Mouse (Mus musculus) embryonic facial prominence, embryonic 12.5 days (tissue): ENCODE measurements around the gene Asphd2. TPM values are rescaled to one million over a fixed set of nuclear protein-coding genes. Genes with fewer than 3 reads are reported as not detected.

Source experiments
- ATAC-seq: fragments of 200-750 bp; cut with Nextera tagmentation; 2 replicates; pipeline ENCODE4 v1.8.0; 2017; ENCODE audit not compliant: insufficient number of reproducible peaks, insufficient read depth, low FRiP score, low TSS enrichment
- H3K27ac ChIP-seq: fragments of 300-500 bp; sonication (generic); 2 replicates; pipeline ENCODE4 v1.5.1; 2016; ENCODE audit warnings: mild to moderate bottlenecking
- H3K27me3 ChIP-seq: fragments of 300-500 bp; sonication (generic); 2 replicates; pipeline ENCODE4 v1.6.1; 2016; ENCODE audit warnings: mild to moderate bottlenecking, moderate library complexity
- H3K36me3 ChIP-seq: fragments of 300-500 bp; sonication (generic); 2 replicates; pipeline ENCODE4 v1.6.1; 2016; ENCODE audit warnings: mild to moderate bottlenecking
- H3K4me1 ChIP-seq: fragments of 300-500 bp; sonication (generic); 2 replicates; pipeline ENCODE4 v1.6.1; 2016
- H3K4me2 ChIP-seq: fragments of 300-500 bp; sonication (generic); replicated peaks from 2 replicates; pipeline ENCODE4 v1.6.1; 2016; ENCODE audit warnings: mild to moderate bottlenecking, moderate library complexity
- H3K4me3 ChIP-seq: fragments of 300-500 bp; sonication (generic); 2 replicates; pipeline ENCODE4 v1.5.1; 2016; ENCODE audit warnings: mild to moderate bottlenecking
- H3K9ac ChIP-seq: fragments of 300-500 bp; sonication (generic); 2 replicates; pipeline ENCODE4 v1.6.1; 2016; ENCODE audit warnings: mild to moderate bottlenecking, moderate library complexity
- H3K9me3 ChIP-seq: fragments of 300-500 bp; sonication (generic); 2 replicates; pipeline ENCODE4 v1.6.1; 2016; ENCODE audit warnings: mild to moderate bottlenecking, moderate library complexity
- WGBS: fragments of 180-500 bp; shearing (Covaris S2); methylation state at CpG from one replicate; pipeline ENCODE4 v1.1.7; 2016; 5-methylcytosine and 5-hydroxymethylcytosine counted together
- polyA plus RNA-seq: library from polyadenylated mRNA; unstranded; fragments of >200 nt; fragmentation: Nextera tagmentation; extraction: Ambion mirVana; gene quantifications from 2 replicates; pipeline ENCODE4 v1.2.1, GENCODE M21; 2016

Gene Asphd2
- polyA plus RNA-seq, 1 experiment from 2014 or later: 32.7 TPM

DNA sequence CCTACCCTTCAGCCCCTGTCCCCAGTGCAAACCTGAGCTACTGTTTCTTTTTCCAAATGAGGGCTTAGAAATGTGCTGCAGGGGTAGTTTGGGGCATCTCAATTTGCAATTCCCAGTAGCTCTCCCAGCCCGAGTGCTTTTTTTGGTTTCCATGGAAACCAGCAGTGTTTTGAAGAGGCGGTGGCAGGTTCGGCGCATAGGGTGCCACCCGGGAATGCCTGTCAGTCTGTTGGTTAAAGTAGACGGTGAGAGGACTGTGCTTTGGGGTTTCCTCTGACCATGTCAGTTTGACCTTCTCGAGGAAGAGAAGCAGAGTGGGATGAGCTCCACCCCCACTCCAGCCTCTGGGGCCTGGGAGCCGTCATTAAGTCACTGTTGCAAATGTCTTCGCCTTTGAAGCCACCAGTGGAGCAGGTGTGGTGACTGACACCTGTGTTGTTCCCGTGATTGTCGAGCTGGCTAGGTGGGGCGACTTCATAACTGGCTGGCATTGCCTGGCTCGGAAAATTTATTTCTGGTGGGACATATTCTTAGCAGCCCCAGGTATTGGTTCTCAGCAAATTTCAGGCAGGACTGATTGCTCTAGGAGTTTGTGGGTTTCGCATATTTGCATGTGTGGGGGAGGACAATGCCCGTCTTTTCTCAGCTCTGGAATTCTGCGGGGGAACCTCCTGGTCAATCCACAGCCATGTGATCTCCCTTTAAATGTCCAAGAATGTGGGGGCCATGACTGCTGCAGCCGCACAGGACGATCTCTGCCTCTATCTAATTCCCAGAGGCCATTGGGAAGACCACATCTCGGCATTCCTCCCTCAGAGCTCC is 17.1 kb upstream of the Asphd2 start:
- Histone ChIP-seq H3K4me1 (peaks cover 22% of the 10 kb centered on the region), H3K9ac (no peak overlapping the region), H3K4me3 (no peak overlapping the region), H3K27me3 (peaks cover 3% of the 10 kb centered on the region; the same call in 1 of the 2 replicates), H3K36me3 (no peaks in the 10 kb centered on the region), H3K9me3 (no peaks in the 10 kb centered on the region), H3K27ac (0 out of 2 replicates have a peak overlapping the region, but pooled peaks have one; percentile 63), H3K4me2 (peak overlapping the region; percentile 33)
- ATAC-seq: no peak
- WGBS: 11% methylated on average over 19 of the region's 19 CpGs

DNA sequence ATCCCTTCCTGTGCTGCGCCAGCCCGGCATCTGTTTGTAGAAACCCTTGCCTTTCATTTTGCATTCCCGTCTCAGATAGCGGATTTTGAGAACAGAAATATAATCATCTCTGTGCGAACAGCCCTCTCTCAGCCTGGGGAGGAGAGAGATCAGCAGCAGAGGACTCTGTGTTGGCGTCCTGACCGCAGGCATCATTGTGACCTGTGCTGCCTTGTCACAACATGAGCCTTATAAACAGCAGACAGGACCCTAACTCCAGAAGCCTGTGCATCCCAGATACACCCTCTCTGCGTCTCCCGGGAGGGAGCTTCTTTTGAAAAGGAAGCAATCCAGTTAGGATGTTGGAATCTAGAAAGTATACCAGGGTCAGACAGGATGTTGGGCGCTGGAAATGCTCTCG is 16.4 kb upstream of the Asphd2 start:
- no peak overlapping the region for H3K4me3 ChIP-seq
- peak overlapping the region; percentile 63; the same call in 1 of the 2 replicates for H3K27ac ChIP-seq
- no peak for ATAC-seq
- no peaks in the 10 kb centered on the region for H3K36me3 ChIP-seq
- H3K4me1 ChIP-seq: peaks cover 22% of the 10 kb centered on the region
- H3K4me2 ChIP-seq: peak overlapping the region; percentile 33
- 25% methylated on average over 11 of the region's 11 CpGs for WGBS
- no peaks in the 10 kb centered on the region for H3K9me3 ChIP-seq
- H3K9ac ChIP-seq: no peak overlapping the region
- peaks cover 3% of the 10 kb centered on the region; the same call in 1 of the 2 replicates for H3K27me3 ChIP-seq

DNA sequence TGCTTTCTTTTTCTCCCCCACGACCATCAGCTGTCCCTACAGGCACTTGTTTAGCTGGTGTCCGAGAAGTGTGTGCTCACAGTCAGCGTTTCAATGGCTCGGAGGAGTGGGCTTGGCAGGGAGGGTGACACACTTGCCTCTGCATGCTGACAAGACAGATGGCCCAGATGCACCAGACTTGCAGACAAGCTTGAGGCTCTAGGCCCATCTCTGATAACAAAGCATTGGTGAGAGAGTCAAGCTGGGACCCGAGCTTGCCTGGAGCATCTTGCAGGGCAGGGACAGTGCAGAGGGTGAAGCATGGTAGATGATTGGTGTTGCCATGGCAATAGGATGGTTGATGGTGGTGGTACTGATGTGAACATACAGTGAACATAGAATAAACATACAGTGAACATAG is 14.6 kb upstream of the Asphd2 start:
- no peaks in the 10 kb centered on the region for H3K9me3 ChIP-seq
- H3K27ac ChIP-seq: no peak overlapping the region
- 73% methylated on average over 5 of the region's 5 CpGs for WGBS
- H3K27me3 ChIP-seq: peaks cover 3% of the 10 kb centered on the region; the same call in 1 of the 2 replicates
- no peak overlapping the region for H3K4me3 ChIP-seq
- no peak overlapping the region for H3K9ac ChIP-seq
- H3K4me1 ChIP-seq: peaks cover 18% of the 10 kb centered on the region
- H3K4me2 ChIP-seq: no peak overlapping the region
- no peaks in the 10 kb centered on the region for H3K36me3 ChIP-seq
- no peak for ATAC-seq

DNA sequence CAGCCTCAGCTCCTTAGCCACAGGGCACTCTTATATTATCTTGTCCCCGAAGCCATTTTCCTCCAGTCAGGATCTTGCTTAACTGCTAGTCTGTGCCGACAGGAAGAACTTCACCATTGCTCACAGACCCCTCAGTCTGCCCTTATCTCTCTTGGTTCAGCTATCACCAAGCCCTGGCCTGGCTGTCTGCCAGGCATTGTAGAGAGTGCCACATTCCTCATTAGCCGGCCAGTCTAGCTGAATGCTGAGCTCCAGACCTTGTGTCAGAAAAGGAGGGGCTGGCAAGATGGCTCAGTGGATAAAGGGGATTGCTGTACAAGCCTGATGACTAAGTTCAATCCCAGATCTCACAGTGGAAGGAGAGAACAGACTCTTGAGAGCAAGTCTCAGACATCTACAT is 11.4 kb upstream of the Asphd2 start:
- Histone ChIP-seq H3K27me3 (peaks cover 3% of the 10 kb centered on the region; the same call in 1 of the 2 replicates), H3K4me2 (no peak overlapping the region), H3K9me3 (no peaks in the 10 kb centered on the region), H3K36me3 (no peaks in the 10 kb centered on the region), H3K27ac (no peak overlapping the region), H3K9ac (no peak overlapping the region), H3K4me1 (peaks cover 5% of the 10 kb centered on the region), H3K4me3 (no peak overlapping the region)
- WGBS: 71% methylated on average over 3 of the region's 3 CpGs
- ATAC-seq: no peak

DNA sequence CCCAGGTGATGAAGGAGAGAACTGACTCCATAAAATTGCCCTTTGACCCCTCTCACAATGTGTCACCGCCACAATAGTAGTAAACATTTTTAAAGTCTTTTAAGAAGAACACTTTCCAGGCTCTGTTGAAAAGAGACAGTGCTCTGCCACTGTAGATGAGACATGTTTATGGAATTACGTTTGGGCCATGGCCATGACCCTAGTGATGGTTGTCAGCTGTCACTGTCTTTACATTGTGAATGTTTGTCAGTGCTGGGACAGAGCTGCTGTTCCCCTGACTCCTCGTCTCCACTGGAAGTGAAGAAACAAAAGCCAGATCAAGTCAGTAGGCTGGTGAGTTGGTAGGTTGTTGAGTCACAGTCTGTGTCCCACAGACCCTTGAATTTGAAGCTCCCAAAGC is 7.8 kb upstream of the Asphd2 start:
- H3K27me3 ChIP-seq: 0 out of 2 replicates have a peak, but pooled peaks cover 6% of the 10 kb centered on the region
- WGBS: 68% methylated on average over 3 of the region's 3 CpGs
- H3K4me3 ChIP-seq: no peak overlapping the region
- no peak overlapping the region for H3K9ac ChIP-seq
- H3K9me3 ChIP-seq: no peaks in the 10 kb centered on the region
- H3K36me3 ChIP-seq: no peaks in the 10 kb centered on the region
- no peaks in the 10 kb centered on the region for H3K4me1 ChIP-seq
- no peak overlapping the region for H3K4me2 ChIP-seq
- ATAC-seq: no peak
- H3K27ac ChIP-seq: no peak overlapping the region

DNA sequence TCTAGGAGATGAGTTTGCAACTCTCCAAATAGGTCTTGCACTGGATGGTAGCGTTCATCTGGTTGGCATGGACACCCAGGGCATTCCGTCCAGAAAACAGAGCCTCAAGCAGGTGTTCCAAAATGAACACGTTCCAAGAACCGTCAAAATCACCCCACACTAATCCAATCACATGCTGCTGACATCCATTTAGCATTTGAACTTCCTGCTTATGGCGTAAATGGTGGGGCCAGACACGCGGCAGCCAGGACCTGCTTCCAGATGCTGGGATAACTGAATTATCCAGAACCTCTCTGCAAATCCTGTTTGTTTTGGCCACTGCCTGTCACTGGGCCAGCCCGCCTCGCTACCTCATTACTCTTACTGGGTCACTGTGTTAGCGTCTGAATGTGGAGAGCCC is 4.6 kb upstream of the Asphd2 start:
- Histone ChIP-seq H3K27me3 (0 out of 2 replicates have a peak, but pooled peaks cover 6% of the 10 kb centered on the region), H3K9me3 (no peaks in the 10 kb centered on the region), H3K4me3 (no peak overlapping the region), H3K9ac (no peak overlapping the region), H3K36me3 (no peaks in the 10 kb centered on the region), H3K4me2 (no peak overlapping the region), H3K4me1 (peaks cover 11% of the 10 kb centered on the region), H3K27ac (no peak overlapping the region)
- no peak for ATAC-seq
- WGBS: 55% methylated on average over 10 of the region's 10 CpGs

DNA sequence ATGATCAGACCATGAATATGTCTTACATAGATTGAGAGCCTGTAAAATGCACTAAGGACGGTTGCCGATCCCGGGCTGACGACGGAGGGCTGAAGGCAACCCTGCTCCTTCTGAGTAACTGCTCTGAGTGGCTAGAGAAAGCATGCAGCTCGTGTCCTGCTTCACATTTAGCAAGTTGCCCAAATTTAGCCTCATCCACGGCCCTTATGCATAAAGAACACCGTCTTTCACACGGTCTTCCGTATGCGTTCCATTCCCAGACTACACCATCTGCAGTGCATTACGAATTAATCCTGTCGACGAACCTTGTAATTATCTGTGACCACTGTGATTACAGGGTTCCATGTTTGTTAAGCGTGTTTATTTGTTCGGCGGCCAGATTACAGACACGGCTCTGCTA is 1.4 kb upstream of the Asphd2 start:
- Histone ChIP-seq H3K4me1 (peaks cover 20% of the 10 kb centered on the region), H3K9me3 (no peaks in the 10 kb centered on the region), H3K4me2 (peak overlapping the region; percentile 87; the same call in 1 of the 2 replicates), H3K4me3 (no peak overlapping the region), H3K27me3 (peaks cover 38% of the 10 kb centered on the region), H3K27ac (peak overlapping the region; percentile 69), H3K36me3 (peaks cover 10% of the 10 kb centered on the region), H3K9ac (no peak overlapping the region)
- WGBS: 42% methylated on average over 18 of the region's 18 CpGs
- no peak for ATAC-seq

DNA sequence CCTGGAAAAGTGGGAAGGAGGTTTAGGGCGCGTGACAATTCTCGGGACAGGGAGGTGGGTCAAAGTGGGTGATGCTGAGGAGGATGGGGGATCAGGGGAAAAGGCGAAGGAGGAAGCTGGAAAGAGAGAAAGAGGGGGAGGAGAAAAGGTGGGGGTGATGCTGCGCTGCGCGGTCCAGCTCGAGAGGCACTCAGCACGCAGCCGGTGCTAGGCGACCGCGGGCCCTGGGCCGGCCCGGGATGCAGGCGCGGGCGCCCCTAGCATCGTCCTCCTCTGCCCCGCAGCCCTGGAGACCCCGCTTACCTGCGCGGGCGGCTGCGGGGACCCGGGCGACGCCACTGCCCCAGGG is 277 bp downstream of the Asphd2 start:
- Histone ChIP-seq H3K27me3 (peaks cover 41% of the 10 kb centered on the region), H3K9me3 (no peaks in the 10 kb centered on the region), H3K4me1 (peaks cover 20% of the 10 kb centered on the region), H3K36me3 (peaks cover 15% of the 10 kb centered on the region), H3K27ac (peak overlapping the region; percentile 69; the same call in 1 of the 2 replicates), H3K4me2 (peak overlapping the region; percentile 87), H3K9ac (peak overlapping the region; percentile 69), H3K4me3 (peak overlapping the region; percentile 56)
- ATAC-seq: peak; percentile 85
- WGBS: 1% methylated on average over 27 of the region's 28 CpGs

DNA sequence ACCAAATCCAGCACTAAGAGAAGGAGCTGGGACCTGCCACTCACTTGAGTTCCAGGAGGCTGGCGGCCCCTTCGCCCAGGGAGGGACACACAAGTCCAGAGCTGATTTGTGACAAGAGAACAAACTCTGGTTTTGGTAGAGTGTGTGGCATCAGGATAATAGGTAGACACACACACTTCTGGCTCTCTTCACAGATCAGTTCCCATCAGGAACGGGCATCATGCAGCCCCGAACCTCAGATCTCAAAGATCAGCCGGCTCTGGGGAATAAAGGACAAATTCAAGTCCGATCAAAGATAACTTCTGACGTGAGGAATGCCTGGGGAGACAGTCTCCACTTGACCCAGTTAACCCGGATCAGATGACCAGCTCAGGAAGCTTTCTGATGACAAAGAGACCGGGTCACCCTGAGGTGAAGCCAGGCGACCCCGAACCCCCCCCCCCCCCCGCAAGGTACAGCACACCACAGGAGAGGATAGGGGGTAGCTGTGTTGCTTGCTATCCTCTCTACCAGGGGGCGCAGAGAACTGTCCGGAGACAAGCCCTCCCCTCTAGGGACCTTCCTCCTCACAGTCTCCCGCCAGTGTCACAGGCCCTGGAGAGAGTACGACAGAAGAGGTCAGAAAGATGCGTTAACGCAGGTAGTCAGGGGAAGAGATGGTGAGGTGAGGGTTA is 788 bp downstream of the Asphd2 start:
- Histone ChIP-seq H3K27ac (no peak overlapping the region), H3K9me3 (no peaks in the 10 kb centered on the region), H3K9ac (peak overlapping the region; percentile 69), H3K27me3 (peaks cover 41% of the 10 kb centered on the region), H3K4me3 (peak overlapping the region; percentile 56), H3K4me1 (peaks cover 20% of the 10 kb centered on the region), H3K4me2 (peak overlapping the region; percentile 87), H3K36me3 (peaks cover 19% of the 10 kb centered on the region)
- WGBS: 8% methylated on average over 18 of the region's 18 CpGs
- ATAC-seq: no peak; the same call in 1 of the 2 replicates

DNA sequence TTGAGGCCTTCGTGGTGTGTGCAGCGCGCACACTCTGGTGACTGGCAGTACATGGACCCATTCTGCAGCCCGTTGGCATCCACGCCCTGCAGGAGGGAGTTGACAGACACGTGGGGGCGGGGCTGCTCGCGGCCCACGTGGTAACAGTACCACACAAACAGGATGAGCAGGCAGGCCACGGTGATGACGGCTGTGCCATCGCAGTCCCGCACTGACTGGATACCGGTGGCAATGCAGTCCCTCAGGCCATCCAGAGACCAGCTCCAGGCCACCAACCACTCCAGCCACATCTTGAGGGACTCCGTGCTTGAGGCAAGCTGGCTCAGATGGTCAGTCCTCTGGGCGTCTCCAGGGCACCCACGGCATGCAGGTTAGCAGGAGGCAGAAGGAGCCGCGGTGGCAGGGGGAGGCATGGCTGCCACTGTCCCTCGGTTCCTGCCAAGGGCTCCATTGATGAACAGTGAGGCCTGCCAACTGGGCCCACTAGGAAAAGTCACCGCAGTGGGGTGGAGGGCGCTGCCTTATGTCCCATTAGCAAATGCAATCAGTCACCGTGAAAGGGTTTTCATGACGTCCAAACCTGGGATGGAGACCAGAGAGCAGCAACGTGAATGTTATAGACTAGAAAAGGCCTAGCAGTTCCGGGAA is 2.9 kb downstream of the Asphd2 start:
- Histone ChIP-seq H3K27ac (no peak overlapping the region), H3K9ac (no peak overlapping the region), H3K4me1 (peaks cover 20% of the 10 kb centered on the region), H3K27me3 (peaks cover 35% of the 10 kb centered on the region), H3K9me3 (no peaks in the 10 kb centered on the region), H3K36me3 (peaks cover 25% of the 10 kb centered on the region), H3K4me3 (no peak overlapping the region), H3K4me2 (no peak overlapping the region)
- no peak for ATAC-seq
- 66% methylated on average over 27 of the region's 27 CpGs for WGBS

DNA sequence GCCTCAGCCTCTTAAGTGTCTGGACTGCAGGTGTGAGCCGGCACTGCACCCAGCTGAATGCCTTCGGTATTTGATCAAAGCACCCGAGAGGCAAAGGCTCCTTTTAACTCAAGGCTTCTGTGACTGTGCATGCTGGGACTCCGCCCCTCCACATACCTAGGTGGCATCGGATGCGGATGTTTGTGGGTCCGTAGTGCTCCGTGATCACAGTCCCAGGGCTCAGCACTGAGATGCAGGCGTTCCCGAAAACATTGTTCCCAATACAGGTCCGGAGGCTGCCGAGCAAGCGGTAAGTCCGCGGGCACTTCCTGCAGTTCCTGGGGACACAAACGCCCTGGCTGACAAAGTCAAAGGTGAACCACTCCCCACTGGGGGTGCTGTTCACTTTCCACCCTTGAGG is 3.7 kb downstream of the Asphd2 start:
- no peak for ATAC-seq
- Histone ChIP-seq H3K36me3 (peaks cover 33% of the 10 kb centered on the region), H3K4me2 (no peak overlapping the region), H3K27ac (no peak overlapping the region), H3K4me3 (no peak overlapping the region), H3K4me1 (peaks cover 20% of the 10 kb centered on the region), H3K9me3 (no peaks in the 10 kb centered on the region), H3K9ac (no peak overlapping the region), H3K27me3 (peaks cover 35% of the 10 kb centered on the region)
- WGBS: 59% methylated on average over 16 of the region's 16 CpGs
